In genomic region chr2:143951546-143952315, GRCm38 (mm10) we compare ENCODE assay signal across 11 mouse cellular contexts. TPM values are rescaled to one million over a fixed set of nuclear protein-coding genes. Genes with fewer than 3 reads are reported as not detected.
A peak's percentile ranks its signal among the peaks of the same experiment; 100 is the strongest.
DNase-seq lines count a peak whose midpoint lies in the region; ATAC-seq lines count a peak whose summit lies in the region.
"Had no signal": no experiment of that assay in that cellular context is flagged by ENCODE, and none has a peak within 500 bp of the region (broad histone marks: within the 10 kb centered on the region; RNA-seq: fewer than 3 reads in every experiment).

No protein-coding gene starts in this region.

- ATAC-seq in heart, embryonic 12.5 days (ENCODE audit: insufficient number of reproducible peaks, low FRiP score) = 0 out of 2 replicates have a peak, but pooled peaks have one; percentile 24
- ATAC-seq in monocyte, adult 5-6 weeks (replicated peaks; ENCODE audit: insufficient number of reproducible peaks, low FRiP score, low TSS enrichment, poor library complexity, severe bottlenecking) = no peak

- H3K4me3 ChIP-seq in heart, embryonic 12.5 days = no peak overlapping the region
- H3K4me3 ChIP-seq: myocyte had no signal

- H3K27me3 ChIP-seq in heart, embryonic 12.5 days (replicated peaks) = no peaks in the 10 kb centered on the region

- no peaks in the 10 kb centered on the region for H3K9me3 ChIP-seq in heart, embryonic 12.5 days (replicated peaks)

- peaks cover 100% of the 10 kb centered on the region for H3K36me3 ChIP-seq in heart, embryonic 12.5 days

- peak; percentile 93 for DNase-seq in heart, adult 11 months
- no peak for DNase-seq in heart, postnatal 25 days (ENCODE audit: low spot score)
- peak; percentile 31 for DNase-seq in ovary, postnatal 36 days (ENCODE audit: low spot score)
- DNase-seq in ovary, adult 18-20 months (ENCODE audit: low spot score) = no peak
- DNase-seq in urinary bladder, postnatal 36 days (ENCODE audit: low spot score in 2 of 2) = peak; percentile 46 to 57
- no peak for DNase-seq in thymus, postnatal 4 days
- DNase-seq: cerebellum, adult 8-10 months; retina, postnatal 1 day had no signal

- WGBS in heart, embryonic 12.5 days = 65% methylated on average over 5 of the region's 5 CpGs

- intact Hi-C loops in heart, postnatal 25 days (cut with DNase I) = no loop called here

- peaks cover 47% of the 10 kb centered on the region for H3K4me1 ChIP-seq in heart, embryonic 12.5 days (replicated peaks)

- H3K4me2 ChIP-seq in heart, embryonic 12.5 days = no peak overlapping the region

- H3K9ac ChIP-seq in heart, embryonic 12.5 days = no peak overlapping the region

- peak overlapping the region; percentile 14 for H3K27ac ChIP-seq in heart, embryonic 12.5 days (ENCODE audit: poor library complexity, severe bottlenecking)

RNA-seq across cellular contexts. Expression of gene Dstn, which starts 36.6 kb away (rescaled TPM):
- total RNA-seq in heart, postnatal 25 days (2021) = 100 to 1,000 TPM; 233 to 243 TPM
- polyA plus RNA-seq in heart, embryonic 12.5 days (2016; fragmentation: Nextera tagmentation; extraction: Ambion mirVana) = 963 and 982 TPM in 2 replicates
- 109 to 168 TPM (median 146 TPM) in 3 replicates for total RNA-seq in monocyte, adult 5-6 weeks (2017)

RNA-seq across cellular contexts. Expression of gene Rrbp1, which starts 59.3 kb away (rescaled TPM):
- 100 to 1,000 TPM; 112 TPM for total RNA-seq in heart, postnatal 25 days (2021)
- 54.8 and 55.0 TPM in 2 replicates for polyA plus RNA-seq in heart, embryonic 12.5 days (2016; fragmentation: Nextera tagmentation; extraction: Ambion mirVana)
- total RNA-seq in monocyte, adult 5-6 weeks (2017) = 228 to 287 TPM (median 266 TPM) in 3 replicates

Comparison
In these comparisons a context has a peak if more than half of its experiments do, and no peak if none do; other contexts are left out.
1. DNase-seq: peak in heart, adult 11 months (single experiment), ovary, postnatal 36 days (single experiment) and urinary bladder, postnatal 36 days (2 of 2); none in heart, postnatal 25 days (single experiment), ovary, adult 18-20 months (single experiment) and thymus, postnatal 4 days (single experiment).